Comparison of ENCODE assay signal across 6 mouse cellular contexts in the genomic region with DNA sequence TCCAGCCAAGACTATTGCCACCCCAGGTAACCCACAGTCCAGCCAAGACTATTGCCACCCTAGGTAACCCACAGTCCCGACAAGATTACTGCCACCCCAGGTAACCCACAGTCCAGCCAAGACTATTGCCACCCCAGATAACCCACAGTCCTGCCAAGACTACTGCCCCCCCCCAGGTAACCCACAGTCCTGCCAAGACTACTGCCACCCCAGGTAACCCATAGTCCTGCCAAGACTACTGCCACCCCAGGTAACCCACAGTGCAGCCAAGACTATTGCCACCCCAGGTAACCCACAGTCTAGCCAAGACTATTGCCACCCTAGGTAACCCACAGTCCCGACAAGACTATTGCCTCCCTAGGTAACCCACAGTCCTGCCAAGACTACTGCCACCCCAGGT. TPM values are rescaled to one million over a fixed set of nuclear protein-coding genes. Genes with fewer than 3 reads are reported as not detected.
DNase-seq lines count a peak whose midpoint lies in the region; ATAC-seq lines count a peak whose summit lies in the region.
"Not testable (repeated sequence)": the region's sequence is repeated elsewhere in the genome, so short reads cannot be mapped to it uniquely, and the experiment has no call there.
"Had no signal": no experiment of that assay in that cellular context is flagged by ENCODE, and none has a peak within 500 bp of the region (broad histone marks: within the 10 kb centered on the region; RNA-seq: fewer than 3 reads in every experiment).

No protein-coding gene starts in this region.

- peak; percentile 58 for DNase-seq in fat pad, adult 2 months (ENCODE audit: extremely low read depth, low read depth, low spot score)
- peak; percentile 69 for DNase-seq in heart, adult 11 months
- DNase-seq in heart, embryonic 10.5 days (ENCODE audit: low spot score) = peak; percentile 59
- peak; percentile 25 for DNase-seq in intestine, embryonic 14.5 days (ENCODE audit: low spot score)
- DNase-seq in midbrain, embryonic 11.5 days (ENCODE audit: low spot score, missing footprints) = peak; percentile 21

- WGBS in heart, embryonic 10.5 days = 95% methylated on average over 2 of the region's 2 CpGs
- 90% methylated on average over 2 of the region's 2 CpGs for WGBS in intestine, embryonic 14.5 days
- 96% methylated on average over 2 of the region's 2 CpGs for WGBS in midbrain, embryonic 11.5 days

- peaks cover 31% of the 10 kb centered on the region for H3K36me3 ChIP-seq in heart, embryonic 10.5 days
- peaks cover 10% of the 10 kb centered on the region; the same call in 1 of the 2 replicates for H3K36me3 ChIP-seq in intestine, embryonic 14.5 days (ENCODE audit: control insufficient read depth, insufficient read depth, low read length)
- H3K36me3 ChIP-seq in midbrain, embryonic 11.5 days (ENCODE audit: control insufficient read depth, insufficient read depth, low read length) = not testable (repeated sequence)

- not testable (repeated sequence) for H3K27me3 ChIP-seq in heart, embryonic 10.5 days (ENCODE audit: insufficient read depth, poor library complexity, severe bottlenecking); intestine, embryonic 14.5 days (replicated peaks; ENCODE audit: control insufficient read depth, insufficient read depth, low read length); midbrain, embryonic 11.5 days (ENCODE audit: control insufficient read depth, insufficient read depth, low read length)

- H3K4me1 ChIP-seq in heart, embryonic 10.5 days; intestine, embryonic 14.5 days (replicated peaks; ENCODE audit: control insufficient read depth, insufficient read depth, low read length); midbrain, embryonic 11.5 days (ENCODE audit: control insufficient read depth, insufficient read depth, low read length): not testable (repeated sequence)

- not testable (repeated sequence) for H3K4me2 ChIP-seq in intestine, embryonic 14.5 days (ENCODE audit: low read length); midbrain, embryonic 11.5 days

- not testable (repeated sequence) for H3K9ac ChIP-seq in intestine, embryonic 14.5 days (ENCODE audit: low read length); midbrain, embryonic 11.5 days (ENCODE audit: low read length)

- ATAC-seq in intestine, embryonic 14.5 days (replicated peaks; ENCODE audit: low FRiP score, low TSS enrichment, low read depth); midbrain, embryonic 11.5 days (ENCODE audit: low FRiP score): not testable (repeated sequence)

- not testable (repeated sequence) for H3K9me3 ChIP-seq in heart, embryonic 10.5 days; intestine, embryonic 14.5 days (ENCODE audit: control insufficient read depth, low read length); midbrain, embryonic 11.5 days (ENCODE audit: control insufficient read depth, low read length)

- H3K27ac ChIP-seq in heart, embryonic 10.5 days; intestine, embryonic 14.5 days (ENCODE audit: low read depth); midbrain, embryonic 11.5 days (ENCODE audit: low read depth, low read length): not testable (repeated sequence)

- H3K4me3 ChIP-seq in heart, embryonic 10.5 days; intestine, embryonic 14.5 days (ENCODE audit: low read depth, low read length); midbrain, embryonic 11.5 days (ENCODE audit: low read depth, low read length): not testable (repeated sequence)

RNA-seq across cellular contexts. Expression of gene B3gntl1, which starts 12.3 kb away (rescaled TPM):
- 7.4 and 9.7 TPM in 2 replicates for polyA plus RNA-seq in heart, embryonic 10.5 days (2016; fragmentation: Nextera tagmentation; extraction: Ambion mirVana)
- polyA plus RNA-seq in intestine, embryonic 14.5 days (2014; fragmentation: Nextera tagmentation; extraction: Ambion mirVana) = 8.0 and 8.3 TPM in 2 replicates
- 5.2 and 5.6 TPM in 2 replicates for polyA plus RNA-seq in midbrain, embryonic 11.5 days (2014; fragmentation: Nextera tagmentation; extraction: Ambion mirVana)

RNA-seq across cellular contexts. Expression of gene Metrnl, which starts 40.7 kb away (rescaled TPM):
- polyA plus RNA-seq in heart, embryonic 10.5 days (2016; fragmentation: Nextera tagmentation; extraction: Ambion mirVana) = 6.3 and 6.4 TPM in 2 replicates
- 24.7 and 29.4 TPM in 2 replicates for polyA plus RNA-seq in intestine, embryonic 14.5 days (2014; fragmentation: Nextera tagmentation; extraction: Ambion mirVana)
- polyA plus RNA-seq in midbrain, embryonic 11.5 days (2014; fragmentation: Nextera tagmentation; extraction: Ambion mirVana) = 10.5 and 10.7 TPM in 2 replicates
- polyA plus RNA-seq: G1E had no signal
